In genomic region chr7:67430987-67431386, GRCm38 (mm10) we compare ENCODE assay signal across 22 mouse cellular contexts. TPM values are rescaled to one million over a fixed set of nuclear protein-coding genes. Genes with fewer than 3 reads are reported as not detected.
DNase-seq lines count a peak whose midpoint lies in the region; ATAC-seq and TF ChIP-seq lines count a peak whose summit lies in the region.
"Had no signal": no experiment of that assay in that cellular context is flagged by ENCODE, and none has a peak within 500 bp of the region (broad histone marks: within the 10 kb centered on the region; RNA-seq: fewer than 3 reads in every experiment).

No protein-coding gene starts in this region.

- no peaks in the 10 kb centered on the region for H3K36me3 ChIP-seq in CH12.LX (replicated peaks in 1 of 2; ENCODE audit: control insufficient read depth in 1 of 2, insufficient read depth in 1 of 2, low read length in 1 of 2)
- H3K36me3 ChIP-seq: embryonic facial prominence, embryonic 15.5 days; forebrain, embryonic 10.5 days; heart, embryonic 10.5 days; hindbrain, embryonic 13.5 days had no signal

- dilution Hi-C loops in CH12.LX (cut with MboI; ENCODE audit: extremely low pct_ligation_motif_present, extremely low pct_unique_long_range_greater_than_20kb, low sequenced_read_pairs): no loop called here

- no peaks in the 10 kb centered on the region; the same call in 1 of the 2 replicates for H3K79me2 ChIP-seq in CH12.LX (replicated peaks; ENCODE audit: control insufficient read depth, extremely low read depth, insufficient read depth, poor library complexity, severe bottlenecking)

- no peak overlapping the region for H3K27ac ChIP-seq in CH12.LX (ENCODE audit: insufficient read depth, low read depth)
- H3K27ac ChIP-seq: embryonic facial prominence, embryonic 15.5 days; forebrain, embryonic 10.5 days; heart, embryonic 10.5 days; hindbrain, embryonic 13.5 days; hindbrain, postnatal 0 days had no signal

- no peaks in the 10 kb centered on the region for H3K9me3 ChIP-seq in CH12.LX (replicated peaks; ENCODE audit: low read length)
- H3K9me3 ChIP-seq: embryonic facial prominence, embryonic 15.5 days; forebrain, embryonic 10.5 days; heart, embryonic 10.5 days; hindbrain, embryonic 13.5 days had no signal

- 0 out of 2 replicates have a peak overlapping the region, but pooled peaks have one; percentile 8 for H3K9ac ChIP-seq in CH12.LX (ENCODE audit: insufficient read depth, low read depth)
- H3K9ac ChIP-seq: embryonic facial prominence, embryonic 15.5 days; hindbrain, embryonic 13.5 days had no signal

- no peak for TF ChIP-seq RAD21 in CH12.LX (IDR thresholded peaks at IDR 0.05; ENCODE audit: low read depth, low read length)

- DNase-seq in CD4-positive, CD25-positive, alpha-beta regulatory T cell, adult 2 months (ENCODE audit: low read depth, low spot score): peak; percentile 25
- DNase-seq in CH12.LX (ENCODE audit: extremely low read depth): no peak
- peak; percentile 28 for DNase-seq in induced T-regulatory cell, adult 2 months (ENCODE audit: low read depth)
- peak; percentile 40 for DNase-seq in naive thymus-derived CD4-positive, alpha-beta T cell, adult 2 months (ENCODE audit: low read depth)
- DNase-seq in Muller cell, postnatal 12 days (ENCODE audit: inconsistent ontology term): no peak
- DNase-seq: adrenal gland, adult 2 months; adrenal gland, postnatal 25 days; cerebellum, adult 18-20 months; cerebellum, postnatal 10 days; embryo, embryonic 11 days; gastrocnemius, postnatal 36 days; heart, adult 18-20 months; heart, postnatal 14 days had no signal

- peaks cover 29 to 49% of the 10 kb centered on the region in 2 experiments for H3K4me1 ChIP-seq in CH12.LX (ENCODE audit: control insufficient read depth in 1 of 2, insufficient read depth in 2 of 2)
- H3K4me1 ChIP-seq: forebrain, embryonic 10.5 days had no signal

- ATAC-seq in CD4-positive, CD25-positive, alpha-beta regulatory T cell, adult 4 months: no peak
- ATAC-seq in monocyte, adult 5-6 weeks (replicated peaks; ENCODE audit: insufficient number of reproducible peaks, low FRiP score, low TSS enrichment, poor library complexity, severe bottlenecking): no peak; the same call in 1 of the 2 replicates
- ATAC-seq: forebrain, embryonic 14.5 days; hindbrain, postnatal 0 days had no signal

- no peak for TF ChIP-seq POLR2A in CH12.LX (IDR thresholded peaks at IDR 0.05; ENCODE audit: low read depth, low read length)

- H3K4me2 ChIP-seq in CH12.LX (ENCODE audit: insufficient read depth, low read depth, poor library complexity, severe bottlenecking): no peak overlapping the region
- H3K4me2 ChIP-seq: embryonic facial prominence, embryonic 15.5 days; hindbrain, embryonic 13.5 days had no signal

- in situ Hi-C loops in CH12.LX (cut with MboI; ENCODE audit: low pct_ligation_motif_present, low pct_unique_long_range_greater_than_20kb, low sequenced_read_pairs): no loop called here

- no peaks in the 10 kb centered on the region for H3K27me3 ChIP-seq in CH12.LX (replicated peaks)
- H3K27me3 ChIP-seq: embryonic facial prominence, embryonic 15.5 days; hindbrain, embryonic 13.5 days had no signal

- TF ChIP-seq CTCF in CH12.LX (conservative IDR thresholded peaks at IDR 0.05 in 1 of 2, IDR thresholded peaks at IDR 0.05 in 1 of 2; ENCODE audit: low read depth in 2 of 2, low read length in 2 of 2): peak in 1 of 2 experiments; percentile 33; a peak in 1 of 4 replicates

- no peak for TF ChIP-seq EP300 in CH12.LX (IDR thresholded peaks at IDR 0.05; ENCODE audit: low read length)

- H3K4me3 ChIP-seq in CH12.LX (replicated peaks in 1 of 3; ENCODE audit: low read depth in 2 of 3, low read length in 2 of 3, poor library complexity in 1 of 3): no peak overlapping the region
- H3K4me3 ChIP-seq: embryonic facial prominence, embryonic 15.5 days; erythroblast, embryonic 14.5 days; forebrain, embryonic 10.5 days; heart, embryonic 10.5 days; hindbrain, embryonic 13.5 days had no signal

TF ChIP-seq in CH12.LX, 34 proteins besides CTCF, POLR2A, EP300 and RAD21:
- TF ChIP-seq HCFC1 (IDR thresholded peaks at IDR 0.05; ENCODE audit: low read depth, low read length): no peak
- TF ChIP-seq IRF4 (IDR thresholded peaks at IDR 0.05; ENCODE audit: low read depth, low read length): peak; percentile 55; the same call in 1 of the 2 replicates
- TF ChIP-seq ZNF384 (IDR thresholded peaks at IDR 0.05; ENCODE audit: low read depth, low read length): peak; percentile 88

RNA-seq across cellular contexts. Expression of gene Mef2a, which starts 58.3 kb away (rescaled TPM):
- 10 to 100 TPM in 1 of 2 experiments, 1 to 10 TPM in 1; 9.9 to 11.3 TPM for polyA plus RNA-seq in CD4-positive, CD25-positive, alpha-beta regulatory T cell, adult 4 months (2017; shearing (Covaris generic))
- total RNA-seq in CH12.LX (2012; rRNA removed) (42.2 and 43.5 TPM in 2 replicates), CH12.LX (2014; rRNA removed) (36.7 and 40.1 TPM in 2 replicates)
- polyA plus RNA-seq in CH12.LX (2012; ENCODE audit: insufficient read length, low read depth): 94.6 and 100 TPM in 2 replicates
- 226 to 314 TPM (median 237 TPM) in 3 replicates for total RNA-seq in monocyte, adult 5-6 weeks (2017)

Comparison
In these comparisons a context has a peak if more than half of its experiments do, and no peak if none do; other contexts are left out.
1. DNase-seq: peak in CD4-positive, CD25-positive, alpha-beta regulatory T cell, adult 2 months (single experiment), induced T-regulatory cell, adult 2 months (single experiment) and naive thymus-derived CD4-positive, alpha-beta T cell, adult 2 months (single experiment); none in CH12.LX (single experiment) and Muller cell, postnatal 12 days (single experiment).